Mouse (Mus musculus) C2C12 (cell line): Measurements from ENCODE around the gene Ciz1. TPM values are rescaled to one million over a fixed set of nuclear protein-coding genes. Genes with fewer than 3 reads are reported as not detected.

Experiments
- H3K27me3 ChIP-seq: one replicate; pipeline ENCODE4 v1.6.1; 2011; ENCODE audit not compliant: control insufficient read depth, insufficient read depth, insufficient read length
- H3K36me3 ChIP-seq: one replicate; pipeline ENCODE4 v1.6.1; 2011; ENCODE audit not compliant: control insufficient read depth, insufficient read depth
- H3K4me3 ChIP-seq: one replicate; pipeline ENCODE4 v1.5.1; 2011; ENCODE audit warnings: mild to moderate bottlenecking, control low read depth; ENCODE audit not compliant: poor library complexity, insufficient read depth, severe bottlenecking
- H3K79me2 ChIP-seq: one replicate; pipeline ENCODE4 v1.6.1; 2011; ENCODE audit not compliant: control insufficient read depth, insufficient read depth
- H3K79me3 ChIP-seq: one replicate; pipeline ENCODE4 v1.6.1; 2011; ENCODE audit warnings: low read depth, control low read depth
- H3ac ChIP-seq: one replicate; pipeline ENCODE3; 2011; ENCODE audit warnings: low read depth; ENCODE audit not compliant: control insufficient read depth, insufficient read length
- CEBPB ChIP-seq: IDR thresholded peaks from one replicate; pipeline ENCODE4 v1.6.1; 2011; ENCODE audit warnings: low read depth, mild to moderate bottlenecking, control low read depth, moderate library complexity
- CTCF ChIP-seq: IDR thresholded peaks from one replicate; pipeline ENCODE4 v1.5.1; 2011; ENCODE audit not compliant: control insufficient read depth, insufficient read depth, insufficient read length
- FOSL1 ChIP-seq: IDR thresholded peaks from one replicate; pipeline ENCODE4 v1.8.0; 2011; ENCODE audit warnings: mild to moderate bottlenecking, low read length; ENCODE audit not compliant: poor library complexity, insufficient read depth, severe bottlenecking
- MAX ChIP-seq: IDR thresholded peaks from one replicate; pipeline ENCODE4 v1.6.1; 2011; ENCODE audit warnings: mild to moderate bottlenecking, control low read depth
- MYOD1 ChIP-seq: IDR thresholded peaks from one replicate; pipeline ENCODE4 v1.6.1; 2011; ENCODE audit warnings: low read depth; ENCODE audit not compliant: control insufficient read depth, insufficient read length
- MYOG ChIP-seq: IDR thresholded peaks from one replicate; pipeline ENCODE4 v1.6.1; 2011; ENCODE audit not compliant: control insufficient read depth, insufficient read length; ENCODE audit errors: extremely low read depth
- USF1 ChIP-seq: IDR thresholded peaks from one replicate; pipeline ENCODE4 v1.6.1; 2011; ENCODE audit warnings: low read depth, mild to moderate bottlenecking, control low read depth, moderate library complexity
- polyA plus RNA-seq: library from polyadenylated mRNA; unstranded; fragments of >200 nt; fragmentation: generic; extraction: Trizol; gene quantifications from one replicate; pipeline ENCODE4 v1.2.1, GENCODE M21; 2012; ENCODE audit warnings: missing spikeins

The Ciz1 gene
- polyA plus RNA-seq, 1 experiment, result 43.5 TPM

DNA sequence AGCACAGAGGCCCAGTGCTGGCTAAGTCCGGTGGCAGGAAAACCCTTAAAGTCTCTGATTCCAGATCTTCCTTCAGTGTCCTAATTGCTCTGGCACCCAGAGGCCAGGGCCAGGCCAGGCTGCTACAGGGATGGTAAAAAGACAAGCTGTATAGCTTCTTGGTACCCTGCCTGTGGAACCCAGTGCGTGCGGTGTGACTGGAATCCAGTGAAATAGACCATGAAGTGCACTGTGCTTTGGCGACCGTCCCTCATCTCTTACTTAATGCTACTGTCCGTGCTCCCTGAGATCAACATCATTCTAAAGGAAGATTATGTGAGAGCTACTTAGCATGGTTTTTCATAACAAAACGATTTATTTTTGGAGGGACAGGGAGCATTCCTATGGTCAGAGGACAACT is 59.3 kb downstream of the Ciz1 start:
- peaks cover 8% of the 10 kb centered on the region for H3K36me3 ChIP-seq
- H3ac ChIP-seq, result no peak overlapping the region
- H3K4me3 ChIP-seq, result no peak overlapping the region
- no peaks in the 10 kb centered on the region for H3K79me3 ChIP-seq
- H3K79me2 ChIP-seq, result no peaks in the 10 kb centered on the region
- H3K27me3 ChIP-seq, result no peaks in the 10 kb centered on the region
- no peak for TF ChIP-seq MYOD1
- no peak for TF ChIP-seq MYOG
- TF ChIP-seq CTCF, result no peak
- no peak for TF ChIP-seq FOSL1
- TF ChIP-seq CEBPB, result no peak
- no peak for TF ChIP-seq USF1
- TF ChIP-seq MAX, result no peak

GRCm38 (mm10) chr2:32412742-32413531 is 60.8 kb downstream of the Ciz1 start:
- Histone ChIP-seq H3K79me3 (no peaks in the 10 kb centered on the region), H3K27me3 (no peaks in the 10 kb centered on the region), H3K4me3 (no peak overlapping the region), H3ac (no peak overlapping the region), H3K79me2 (no peaks in the 10 kb centered on the region), H3K36me3 (peaks cover 23% of the 10 kb centered on the region)
- TF ChIP-seq CEBPB, result no peak
- TF ChIP-seq MAX, result no peak
- no peak for TF ChIP-seq FOSL1
- TF ChIP-seq MYOG, result no peak
- no peak for TF ChIP-seq MYOD1
- no peak for TF ChIP-seq USF1
- TF ChIP-seq CTCF, result no peak

GRCm38 (mm10) chr2:32413936-32414335 is 61.8 kb downstream of the Ciz1 start:
- no peaks in the 10 kb centered on the region for H3K79me3 ChIP-seq
- no peak overlapping the region for H3ac ChIP-seq
- no peaks in the 10 kb centered on the region for H3K79me2 ChIP-seq
- H3K36me3 ChIP-seq, result peaks cover 32% of the 10 kb centered on the region
- no peaks in the 10 kb centered on the region for H3K27me3 ChIP-seq
- H3K4me3 ChIP-seq, result no peak overlapping the region
- no peak for TF ChIP-seq MYOD1
- no peak for TF ChIP-seq FOSL1
- TF ChIP-seq MAX, result no peak
- no peak for TF ChIP-seq CTCF
- no peak for TF ChIP-seq MYOG
- no peak for TF ChIP-seq USF1
- no peak for TF ChIP-seq CEBPB

DNA sequence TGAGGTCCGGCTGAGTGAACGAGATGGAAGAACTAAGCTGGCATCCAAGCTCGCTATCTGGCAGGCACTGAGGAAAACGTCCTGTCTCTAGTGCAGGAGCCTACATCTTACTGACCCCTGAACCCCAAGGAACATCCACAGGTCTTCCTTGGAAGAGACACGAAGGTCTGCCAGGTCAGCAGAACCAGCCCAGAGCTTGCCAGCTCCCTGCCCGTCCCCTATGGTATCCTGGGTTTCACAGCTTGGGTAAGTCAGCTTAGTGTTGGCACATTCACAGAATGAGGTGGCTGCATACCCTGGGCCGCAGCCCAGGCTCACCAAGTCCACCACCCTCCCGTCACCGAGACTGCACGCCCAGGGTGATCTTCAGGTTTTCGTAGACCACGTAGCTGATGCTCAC is 63.7 kb downstream of the Ciz1 start:
- Histone ChIP-seq H3K79me3 (peaks cover 2% of the 10 kb centered on the region), H3K27me3 (no peaks in the 10 kb centered on the region), H3ac (no peak overlapping the region), H3K79me2 (peaks cover 1% of the 10 kb centered on the region), H3K36me3 (peaks cover 46% of the 10 kb centered on the region), H3K4me3 (no peak overlapping the region)
- TF ChIP-seq MYOG (no peak), CTCF (no peak), MAX (no peak), CEBPB (no peak)

DNA sequence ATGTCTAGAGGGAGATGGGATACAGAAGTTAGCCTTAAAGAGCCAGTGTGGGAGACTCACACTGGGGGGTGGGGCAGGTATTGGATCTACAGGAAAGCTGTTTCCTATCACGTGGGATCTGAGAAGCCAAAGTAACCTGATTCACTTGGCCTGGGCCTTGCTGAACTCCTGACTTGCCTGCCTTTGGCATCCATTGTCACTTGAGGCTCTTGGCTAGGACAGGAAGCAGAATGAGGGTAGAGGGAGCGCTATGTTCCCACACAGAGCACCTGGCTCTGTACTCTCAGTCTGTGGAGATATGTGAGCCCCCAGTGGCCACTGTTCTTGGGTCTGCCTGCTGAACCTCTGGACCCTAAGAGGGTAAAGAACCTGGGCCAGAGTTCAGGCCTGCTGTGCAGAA is 64.4 kb downstream of the Ciz1 start:
- H3K36me3 ChIP-seq, result peaks cover 51% of the 10 kb centered on the region
- H3K4me3 ChIP-seq, result no peak overlapping the region
- no peaks in the 10 kb centered on the region for H3K27me3 ChIP-seq
- H3ac ChIP-seq, result no peak overlapping the region
- no peak for TF ChIP-seq MYOG
- TF ChIP-seq FOSL1, result no peak
- TF ChIP-seq MYOD1, result no peak
- TF ChIP-seq CTCF, result no peak
- no peak for TF ChIP-seq CEBPB
- no peak for TF ChIP-seq MAX
- TF ChIP-seq USF1, result no peak
- peaks cover 9% of the 10 kb centered on the region for H3K79me2 ChIP-seq
- H3K79me3 ChIP-seq, result peaks cover 2% of the 10 kb centered on the region

- TF ChIP-seq MAX, result no peak
- TF ChIP-seq MYOG, result no peak
- TF ChIP-seq MYOD1, result no peak
- no peak for TF ChIP-seq CEBPB
- TF ChIP-seq FOSL1, result no peak
- no peak for TF ChIP-seq USF1
- TF ChIP-seq CTCF, result no peak
- peaks cover 9% of the 10 kb centered on the region for H3K79me3 ChIP-seq
- no peak overlapping the region for H3K4me3 ChIP-seq
- no peaks in the 10 kb centered on the region for H3K27me3 ChIP-seq
- H3ac ChIP-seq, result no peak overlapping the region
- peaks cover 18% of the 10 kb centered on the region for H3K79me2 ChIP-seq
- H3K36me3 ChIP-seq, result peaks cover 51% of the 10 kb centered on the region
Measured at GRCm38 (mm10) chr2:32417486-32417885, 65.4 kb downstream of the Ciz1 start.
